Mouse (Mus musculus): ENCODE data around the gene Ptgir. TPM values are rescaled to one million over a fixed set of nuclear protein-coding genes. Genes with fewer than 3 reads are reported as not detected.

The Ptgir gene
- total RNA-seq (2014; fragmentation: Nextera tagmentation) (1.1 and 1.2 TPM in 2 replicates), total RNA-seq (2017) (2.2 and 2.6 TPM in 2 replicates)

DNA sequence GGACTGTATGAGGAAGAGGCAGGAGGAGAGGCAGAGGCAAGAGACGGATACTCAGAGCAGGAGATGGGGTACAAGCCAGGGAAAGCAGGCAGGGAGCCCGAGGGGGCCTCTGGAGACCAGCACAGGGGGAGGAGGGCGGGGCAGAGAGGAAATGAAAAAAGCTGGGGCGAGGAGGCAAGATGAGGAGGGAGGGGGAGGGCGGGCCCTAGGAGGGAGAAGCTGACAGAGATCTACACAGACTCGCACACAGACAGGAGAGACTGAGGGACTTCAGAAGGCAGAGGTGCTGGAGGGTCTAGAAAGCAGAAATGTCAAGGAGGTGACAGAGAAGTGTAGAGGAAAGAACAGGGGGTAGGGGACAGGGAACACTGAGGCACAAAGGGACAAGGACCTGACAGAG, at the start of gene Ptgir:
Gene Ptgir (plus strand): TSS at position 210 of the 400 bp plus-strand sequence.
- 0 out of 2 replicates have a peak, but pooled peaks have one; percentile 10 for ATAC-seq (replicated peaks; ENCODE audit: poor library complexity, severe bottlenecking)

DNA sequence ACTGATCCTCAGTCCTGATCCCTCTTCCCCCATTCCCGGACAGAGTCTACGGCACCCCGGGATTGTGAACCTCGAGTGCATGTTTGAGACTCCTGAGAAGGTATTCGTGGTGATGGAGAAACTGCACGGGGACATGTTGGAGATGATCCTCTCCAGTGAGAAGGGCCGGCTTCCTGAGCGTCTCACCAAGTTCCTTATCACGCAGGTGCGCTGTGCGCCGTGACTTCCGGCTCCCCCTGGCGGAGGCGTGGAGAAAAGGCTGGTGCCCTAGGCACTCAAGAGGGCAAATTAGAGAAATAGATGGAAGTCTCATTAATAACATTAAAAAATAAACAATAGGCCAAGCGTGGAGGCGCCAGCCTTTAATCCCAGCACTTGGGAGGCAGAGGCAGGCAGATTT, 48.0 kb upstream of the Ptgir start:
- peak; percentile 75 for ATAC-seq (replicated peaks; ENCODE audit: poor library complexity, severe bottlenecking)

DNA sequence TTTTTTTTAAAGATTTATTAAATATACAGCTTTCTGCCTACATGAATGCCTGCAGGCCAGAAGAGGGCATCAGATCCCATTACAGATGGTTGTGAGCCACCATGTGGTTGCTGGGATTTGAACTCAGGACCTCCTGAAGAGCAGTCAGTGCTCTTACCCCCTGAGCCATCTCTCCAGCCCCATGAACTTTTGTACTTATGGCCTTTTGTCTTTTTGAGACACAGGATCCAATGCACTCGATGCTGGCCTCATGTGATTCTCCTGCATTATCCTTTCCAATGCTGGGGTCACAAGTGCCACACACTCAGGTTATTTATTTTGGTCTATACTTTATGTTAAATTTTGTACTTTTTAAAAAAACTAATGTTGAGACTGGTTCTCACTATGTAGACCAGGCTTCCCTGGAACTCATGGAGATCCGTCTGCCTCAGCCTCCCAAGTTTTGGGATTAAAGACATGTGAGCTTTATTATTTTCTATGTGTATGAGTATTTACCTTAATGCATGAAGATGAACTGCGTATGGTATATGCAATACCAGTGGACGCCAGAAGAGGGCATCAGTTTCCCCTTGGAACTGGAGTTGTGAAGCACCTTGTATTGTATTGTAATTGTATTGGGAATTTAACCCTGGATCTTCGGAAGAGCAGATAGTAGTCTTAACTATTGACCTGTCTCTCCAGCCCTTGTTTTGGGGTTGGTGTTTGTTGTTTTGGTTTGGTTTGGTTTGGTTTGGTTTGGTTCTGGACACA, 46.2 kb upstream of the Ptgir start:
- ATAC-seq (replicated peaks; ENCODE audit: poor library complexity, severe bottlenecking), result peak; percentile 59

DNA sequence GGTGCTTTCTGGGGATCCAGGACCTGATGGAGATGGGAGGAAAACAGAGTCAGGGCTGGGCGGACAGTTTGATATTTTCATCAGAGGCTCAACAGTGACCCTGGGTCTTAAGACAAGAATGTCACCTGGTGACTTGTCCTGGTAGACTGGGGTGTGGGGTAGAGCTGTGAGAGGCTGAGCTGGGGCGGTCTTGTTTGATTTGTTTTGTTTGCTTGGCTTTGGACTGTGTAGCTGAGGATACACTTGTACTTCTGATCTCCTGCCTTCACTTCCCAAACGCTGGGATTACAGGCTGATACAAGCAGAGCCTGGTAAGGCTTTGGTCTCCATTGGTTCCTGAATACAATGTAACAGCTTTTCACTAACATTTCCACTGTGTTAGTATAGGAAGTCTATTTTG, 38.8 kb upstream of the Ptgir start:
- ATAC-seq (replicated peaks; ENCODE audit: poor library complexity, severe bottlenecking), result no peak

DNA sequence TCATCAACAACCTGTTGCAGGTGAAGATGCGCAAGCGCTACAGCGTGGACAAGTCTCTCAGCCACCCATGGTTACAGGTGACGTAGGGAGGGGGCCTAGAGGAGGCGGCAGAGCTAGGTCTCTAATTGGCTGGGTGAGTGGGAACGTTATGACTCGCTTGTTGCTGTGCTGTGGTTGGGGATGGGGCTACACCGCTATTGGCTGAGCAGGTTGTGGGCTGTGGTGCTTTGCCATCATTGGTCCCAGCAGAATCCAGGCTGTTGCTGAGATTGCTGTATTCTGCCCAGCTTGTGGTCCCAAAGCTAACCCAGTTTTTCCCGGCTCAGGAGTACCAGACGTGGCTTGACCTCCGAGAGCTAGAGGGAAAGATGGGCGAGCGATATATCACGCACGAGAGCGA, 36.8 kb upstream of the Ptgir start:
- ATAC-seq (replicated peaks; ENCODE audit: poor library complexity, severe bottlenecking), result no peak

DNA sequence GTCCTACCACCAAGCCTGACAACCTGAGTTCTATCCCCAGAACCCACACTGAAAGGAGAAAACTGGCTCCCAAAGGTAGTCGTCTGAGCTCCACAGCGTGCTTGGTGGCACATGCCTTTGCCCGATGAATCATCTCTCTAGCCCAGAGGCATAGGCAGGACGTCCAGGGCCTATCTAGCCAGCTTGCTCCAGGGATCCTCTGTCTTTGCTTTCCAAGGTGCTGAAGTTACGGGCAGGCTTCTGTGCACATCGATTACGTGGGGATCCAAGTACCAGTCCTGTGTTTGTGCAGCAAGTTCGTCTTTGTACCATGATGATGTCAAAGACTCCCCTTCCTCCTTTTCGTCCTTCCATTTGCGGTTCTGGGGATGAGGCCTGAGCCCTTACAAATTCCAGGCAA, 34.7 kb upstream of the Ptgir start:
- no peak for ATAC-seq (replicated peaks; ENCODE audit: poor library complexity, severe bottlenecking)

DNA sequence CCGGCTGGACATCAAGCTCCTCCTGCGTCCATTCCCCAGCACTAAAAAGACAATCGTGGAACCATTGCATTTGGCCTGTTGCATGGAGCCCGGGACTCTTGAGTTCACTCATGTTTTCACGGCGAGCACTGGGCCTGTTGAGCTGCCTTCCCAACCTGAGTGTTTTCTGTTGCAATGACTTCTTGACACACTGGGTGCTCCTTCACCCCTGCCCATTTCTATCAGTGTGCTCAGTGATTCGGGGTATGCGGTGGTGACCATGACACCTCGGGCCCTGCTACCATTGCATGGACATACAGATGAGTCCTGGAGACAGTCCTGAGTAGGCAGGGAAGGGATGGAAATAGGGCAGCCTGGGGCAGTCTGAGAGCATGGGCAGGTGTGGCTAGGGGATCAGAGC, 33.8 kb upstream of the Ptgir start:
- ATAC-seq (replicated peaks; ENCODE audit: poor library complexity, severe bottlenecking), result no peak

DNA sequence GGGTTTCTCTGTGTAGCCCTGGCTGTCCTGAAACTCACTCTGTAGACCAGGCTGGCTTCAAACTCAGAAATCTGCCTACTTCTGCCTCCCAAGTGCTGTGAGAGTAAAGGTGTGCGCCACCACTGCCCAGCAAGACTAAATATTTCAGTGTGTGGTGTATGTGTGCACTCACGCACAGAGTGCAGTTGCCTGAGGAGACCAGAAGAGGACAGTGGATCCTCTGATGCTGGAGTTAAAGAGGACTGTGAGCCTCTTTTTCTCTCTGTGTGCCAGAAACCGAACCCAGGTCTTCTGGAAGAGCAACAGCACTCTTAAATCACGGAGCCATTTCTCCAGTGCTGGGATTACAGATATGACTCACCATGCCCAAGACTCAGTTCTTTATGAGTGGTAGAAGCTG, 32.9 kb upstream of the Ptgir start:
- no peak for ATAC-seq (replicated peaks; ENCODE audit: poor library complexity, severe bottlenecking)

DNA sequence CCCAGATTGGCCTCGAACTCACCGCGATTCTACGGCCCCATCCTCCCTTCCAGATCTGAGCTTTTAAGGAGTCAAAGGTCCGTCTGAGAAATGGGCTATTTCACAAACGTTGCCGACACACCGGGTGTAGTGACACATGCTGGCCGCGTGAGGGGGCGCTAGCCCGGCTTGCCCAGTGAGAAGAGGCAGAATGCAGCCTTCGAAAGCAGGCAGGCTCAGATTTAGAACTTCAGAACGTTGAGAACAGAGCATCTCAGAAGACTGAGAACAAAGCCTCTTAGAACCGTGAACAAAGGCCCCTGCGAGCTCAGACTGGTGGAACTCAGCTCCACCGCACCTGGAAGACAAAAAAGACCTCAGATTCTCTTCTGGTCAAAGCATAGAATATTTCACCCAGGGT, 32.1 kb upstream of the Ptgir start:
- ATAC-seq (replicated peaks; ENCODE audit: poor library complexity, severe bottlenecking), result peak; percentile 51

DNA sequence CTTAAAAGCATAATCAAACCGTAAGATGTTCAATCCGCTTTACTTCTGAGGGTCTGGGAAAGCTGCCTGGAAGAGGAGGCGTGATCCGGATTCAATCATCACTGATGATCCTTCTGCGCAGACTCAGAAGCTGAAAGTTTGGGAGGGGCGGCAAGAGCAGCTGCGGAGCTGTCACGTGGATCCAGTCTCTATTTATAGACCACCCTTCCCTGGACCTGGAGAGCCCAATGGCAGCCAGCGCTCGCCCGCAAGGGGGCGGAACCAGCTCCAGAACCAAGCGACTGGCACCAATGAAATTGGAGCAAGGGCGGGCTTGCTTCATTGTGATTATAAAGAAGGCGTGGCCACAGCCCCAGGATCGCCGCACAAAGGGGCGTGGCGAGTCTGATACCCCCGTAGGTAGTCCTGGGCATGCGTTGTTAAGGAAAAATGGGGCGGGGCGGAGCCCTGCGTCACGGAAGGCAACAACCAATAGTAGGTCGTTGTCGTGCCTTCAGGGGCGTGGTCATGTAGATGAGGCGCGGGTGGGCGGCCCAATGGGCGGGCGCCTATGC, 31.5 kb upstream of the Ptgir start:
- peak; percentile 85 for ATAC-seq (replicated peaks; ENCODE audit: poor library complexity, severe bottlenecking)

DNA sequence AGATGAGACGGTGACA, 31.2 kb upstream of the Ptgir start, which contains the start of gene Dact3:
Gene Dact3 (plus strand): TSS at position 8 of the 16 bp plus-strand sequence.
- no peak for ATAC-seq (replicated peaks; ENCODE audit: poor library complexity, severe bottlenecking)

DNA sequence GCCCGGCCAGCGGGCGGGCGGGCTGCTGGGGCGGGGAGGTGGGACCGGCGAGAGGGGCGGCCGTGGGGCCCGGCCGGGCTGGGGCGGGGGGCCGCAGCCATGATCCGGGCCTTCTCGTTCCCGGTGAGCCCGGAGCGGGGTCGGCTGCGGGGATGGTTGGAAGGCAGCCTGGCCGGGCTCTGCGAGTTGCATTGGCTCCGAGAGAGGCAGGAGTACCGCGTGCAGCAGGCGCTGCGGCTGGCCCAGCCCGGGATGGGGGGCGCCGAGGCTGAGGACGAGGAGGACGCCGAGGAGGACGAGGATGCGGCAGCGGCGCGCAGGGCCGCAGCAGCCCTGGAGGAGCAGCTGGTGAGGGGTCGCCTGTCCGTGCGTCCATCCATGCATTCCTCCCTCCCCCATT, 31.0 kb upstream of the Ptgir start:
- ATAC-seq (replicated peaks; ENCODE audit: poor library complexity, severe bottlenecking), result 0 out of 2 replicates have a peak, but pooled peaks have one; percentile 0

DNA sequence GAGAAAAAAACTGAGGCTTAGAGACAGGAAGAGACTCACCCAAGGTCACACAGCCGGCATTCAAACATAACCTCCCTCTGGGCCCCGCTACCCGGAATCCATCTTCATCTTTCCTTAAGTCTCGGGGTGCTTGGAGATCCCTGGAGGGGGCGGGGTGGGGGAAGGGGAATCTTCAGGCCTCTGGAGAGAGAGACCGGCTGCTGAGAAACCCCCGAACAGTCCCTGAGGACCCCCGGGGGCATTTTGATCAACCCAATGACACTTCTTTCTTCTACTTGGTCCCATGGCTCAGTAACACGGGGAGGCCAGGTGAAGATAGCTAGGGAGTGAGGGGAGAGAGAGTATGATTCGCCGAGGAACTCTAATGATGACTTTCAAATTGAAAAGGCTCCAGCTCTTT, 30.3 kb upstream of the Ptgir start:
- no peak for ATAC-seq (replicated peaks; ENCODE audit: poor library complexity, severe bottlenecking)

DNA sequence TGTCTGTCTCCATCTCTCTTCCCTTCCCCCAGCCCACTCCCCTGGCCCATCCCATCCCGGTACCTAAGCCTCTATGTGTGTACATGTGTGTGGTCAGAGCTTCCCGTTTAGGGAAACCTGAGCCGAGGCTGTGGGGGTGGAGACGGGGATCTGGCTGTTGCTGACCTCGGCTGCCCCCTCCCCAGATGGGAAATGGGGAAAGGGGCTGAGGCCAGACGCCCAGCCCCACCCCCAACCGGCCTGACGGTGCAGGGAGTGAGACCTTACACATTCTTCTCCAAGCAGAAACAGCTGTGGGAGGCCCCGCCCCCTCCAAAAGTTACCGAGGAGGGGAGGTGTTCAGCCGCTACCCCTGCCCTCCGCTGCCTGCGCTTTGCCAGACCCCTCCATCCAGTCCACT, 29.7 kb upstream of the Ptgir start:
- peak; percentile 10 for ATAC-seq (replicated peaks; ENCODE audit: poor library complexity, severe bottlenecking)

DNA sequence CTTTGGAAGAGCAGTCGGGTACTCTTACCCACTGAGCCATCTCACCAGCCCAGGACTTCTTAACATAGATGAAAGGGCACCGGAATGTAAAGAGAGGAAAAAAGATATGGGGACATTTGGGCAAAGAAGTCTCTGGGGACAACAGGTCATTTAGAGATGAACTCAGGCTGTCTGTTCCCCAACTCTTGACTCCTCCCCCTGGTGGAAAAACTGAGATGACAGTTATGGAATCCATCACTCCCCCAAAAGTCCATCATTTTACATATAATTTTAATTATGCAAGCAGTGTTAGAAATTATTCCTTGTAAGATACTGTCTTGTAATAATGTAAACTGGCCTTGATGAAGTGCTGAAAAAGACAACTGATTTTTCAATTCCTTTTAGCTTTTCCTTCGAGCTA, 28.6 kb upstream of the Ptgir start:
- no peak for ATAC-seq (replicated peaks; ENCODE audit: poor library complexity, severe bottlenecking)

DNA sequence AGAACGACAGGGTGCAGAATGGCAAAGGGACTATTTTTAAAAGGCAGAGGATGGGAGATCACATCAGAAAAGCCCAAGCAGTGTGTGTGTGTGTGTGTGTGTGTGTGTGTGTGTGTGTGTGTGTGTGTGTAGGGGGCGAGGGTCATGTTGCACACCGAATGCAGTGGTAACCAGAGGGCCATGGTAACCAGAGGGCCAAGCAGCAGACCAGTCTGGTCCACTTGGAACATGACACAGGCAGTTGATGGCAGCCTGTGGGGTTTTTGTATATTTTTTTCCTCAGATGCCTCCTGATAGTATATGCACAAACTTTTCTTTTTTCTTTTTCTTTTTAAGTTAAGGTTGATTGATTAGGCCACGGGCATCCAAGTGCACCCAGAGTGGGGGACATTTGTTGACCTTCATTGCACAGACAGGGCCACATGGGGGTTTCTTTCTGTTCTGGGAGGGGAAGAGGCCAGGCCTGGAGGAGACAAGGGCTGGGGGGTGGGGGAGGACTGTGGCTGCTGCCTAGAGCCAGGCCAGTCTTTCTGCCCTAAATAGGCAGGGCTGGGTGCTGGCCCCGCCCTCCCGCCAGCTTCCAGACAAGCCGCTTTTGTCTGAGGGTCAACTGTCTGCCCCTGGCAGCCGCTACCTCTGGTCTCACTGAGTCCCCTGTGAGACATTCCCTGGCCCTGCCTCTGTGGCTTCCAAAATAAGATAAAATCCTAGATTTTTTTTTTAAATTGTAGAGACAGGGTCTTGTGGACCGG, 26.3 kb upstream of the Ptgir start:
- no peak for ATAC-seq (replicated peaks; ENCODE audit: poor library complexity, severe bottlenecking)

DNA sequence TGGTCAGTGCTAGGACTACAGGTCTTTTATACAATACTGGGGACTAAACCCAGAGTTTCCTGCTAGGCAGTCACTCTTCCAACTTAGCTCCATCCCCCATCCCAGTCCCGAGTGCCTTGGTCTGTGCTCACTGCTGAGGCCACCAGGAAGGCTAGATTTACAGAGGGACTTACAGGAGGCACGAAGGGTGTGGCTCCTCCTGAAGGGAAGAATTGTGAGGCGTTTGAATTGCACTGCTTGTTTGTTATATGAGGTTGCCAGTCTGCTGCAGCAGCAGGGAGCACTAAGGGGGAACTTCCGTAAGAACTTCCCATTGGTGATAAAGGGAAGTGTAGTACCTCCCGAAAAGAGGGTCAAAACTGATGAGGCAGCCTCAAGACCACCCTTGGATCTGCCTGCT, 25.7 kb upstream of the Ptgir start:
- ATAC-seq (replicated peaks; ENCODE audit: poor library complexity, severe bottlenecking), result no peak

DNA sequence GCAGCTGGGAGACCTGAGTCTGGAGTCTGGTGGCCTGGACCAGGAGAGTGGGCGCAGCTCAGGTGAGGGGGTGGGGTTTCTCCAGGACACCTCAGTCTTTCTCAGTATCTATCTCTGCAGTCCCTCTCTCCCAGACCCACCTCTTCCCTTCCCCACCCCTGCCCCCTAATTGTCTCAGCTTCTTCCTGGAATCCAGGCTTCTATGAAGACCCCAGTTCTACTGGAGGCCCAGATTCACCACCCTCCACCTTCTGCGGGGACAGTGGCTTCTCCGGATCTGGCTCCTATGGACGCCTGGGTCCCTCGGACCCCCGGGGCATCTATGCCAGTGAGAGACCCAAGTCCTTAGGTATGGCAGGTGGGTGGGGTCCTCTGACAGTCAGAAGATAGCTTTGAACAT, 23.1 kb upstream of the Ptgir start:
- no peak for ATAC-seq (replicated peaks; ENCODE audit: poor library complexity, severe bottlenecking)

DNA sequence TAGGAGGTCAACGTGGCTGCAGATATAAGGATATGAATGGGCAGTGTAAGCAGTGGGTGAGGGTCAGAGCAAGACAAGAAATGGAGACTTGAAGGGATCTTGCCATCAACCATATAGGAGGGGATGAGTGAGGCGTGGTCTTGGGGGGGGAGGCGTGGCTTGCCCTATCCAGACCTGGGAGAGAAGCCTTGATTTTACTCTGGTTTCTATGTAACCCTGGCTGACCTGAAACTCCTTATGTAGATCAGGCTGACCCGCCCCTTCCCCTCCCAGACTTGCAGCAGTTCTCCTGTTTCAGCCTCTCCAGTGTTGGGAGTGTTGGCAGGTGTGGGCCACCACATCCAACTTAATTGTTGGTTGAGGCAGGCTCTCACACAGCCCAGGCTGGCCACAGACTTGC, 22.0 kb upstream of the Ptgir start:
- ATAC-seq (replicated peaks; ENCODE audit: poor library complexity, severe bottlenecking), result no peak

DNA sequence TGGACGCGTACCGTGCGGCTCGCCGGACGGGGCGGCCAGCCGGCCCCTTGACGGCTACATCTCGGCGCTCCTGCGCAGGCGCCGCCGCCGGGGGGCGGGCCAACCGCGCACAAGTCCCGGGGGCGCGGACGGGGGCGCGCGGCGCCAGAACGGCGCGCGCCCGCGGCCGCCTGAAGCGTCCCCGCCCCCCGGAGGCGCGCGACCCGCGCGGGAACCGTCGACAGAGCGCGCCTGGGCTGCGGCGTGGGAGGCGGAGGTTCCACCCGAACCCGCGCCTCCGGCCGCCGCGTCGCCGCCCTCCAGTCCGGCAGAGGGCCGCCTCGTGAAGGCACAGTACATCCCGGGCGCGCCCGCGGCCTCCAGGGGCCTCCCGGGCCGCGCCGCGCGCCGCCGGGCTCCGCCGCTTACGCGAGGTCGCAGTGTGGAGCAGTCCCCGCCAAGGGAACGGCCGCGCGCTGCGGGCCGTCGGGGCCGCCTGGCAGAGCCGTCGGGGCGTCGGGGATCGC, 21.0 kb upstream of the Ptgir start:
- peak; percentile 24; the same call in 1 of the 2 replicates for ATAC-seq (replicated peaks; ENCODE audit: poor library complexity, severe bottlenecking)

DNA sequence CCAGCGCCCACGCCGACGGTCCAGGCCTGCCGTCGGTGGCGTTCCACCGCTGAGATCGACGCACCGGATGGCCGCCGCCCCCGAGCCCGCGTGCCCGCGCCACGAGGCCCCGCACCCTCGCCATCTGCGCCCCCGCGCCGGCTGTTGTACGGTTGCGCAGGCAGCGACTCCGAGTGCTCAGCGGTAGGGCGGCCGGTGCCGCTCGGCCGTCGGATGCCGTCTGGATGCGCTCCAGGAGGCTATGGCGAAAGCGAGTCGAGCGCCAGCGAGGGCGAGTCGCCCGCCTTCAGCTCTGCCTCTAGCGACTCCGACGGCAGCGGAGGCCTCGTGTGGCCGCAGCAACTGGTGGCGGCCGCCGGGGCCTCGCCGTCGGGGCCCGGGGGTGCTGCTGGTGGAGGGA, 20.4 kb upstream of the Ptgir start:
- ATAC-seq (replicated peaks; ENCODE audit: poor library complexity, severe bottlenecking), result no peak

DNA sequence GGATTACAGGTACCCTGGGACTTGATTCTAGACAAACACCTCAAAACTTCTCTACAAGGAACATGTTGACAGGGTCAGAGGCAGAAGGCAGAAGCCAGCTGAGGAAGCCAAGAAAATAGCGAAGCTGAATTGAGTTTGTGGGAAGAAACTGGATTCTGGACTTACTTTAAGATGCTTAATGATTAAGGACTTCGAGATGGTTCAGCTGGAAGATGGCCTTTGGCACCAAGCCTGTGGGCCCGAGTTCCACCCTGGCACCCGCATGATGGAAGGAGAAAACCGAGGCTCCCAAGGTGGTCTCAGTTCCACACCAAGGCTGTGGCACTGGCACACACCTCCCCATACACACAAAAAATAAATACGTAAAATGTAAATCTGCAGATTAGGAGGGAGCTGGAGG, 15.8 kb upstream of the Ptgir start:
- ATAC-seq (replicated peaks; ENCODE audit: poor library complexity, severe bottlenecking), result no peak

All from granulocyte monocyte progenitor cell, adult 5-6 weeks (primary cell).